Mouse (Mus musculus) embryonic stem cell, embryonic (primary cell): Measurements from ENCODE around the gene Vtn.

Experiments used
- CTCF ChIA-PET, 4 experiments: fragments of 300-600 bp in 2 of 4; fragments of 350-600 bp in 2 of 4; sonication (Branson Sonifier 250); formaldehyde crosslinking; loops; one replicate each; lab custom pipeline; 2022; ENCODE audit warnings: inconsistent platforms in 2 of 4; lab: Charles Lee
- POLR2A ChIA-PET, 4 experiments: fragments of 300-600 bp in 2 of 4; fragments of 350-600 bp in 2 of 4; sonication (Branson Sonifier 250); formaldehyde crosslinking; loops; one replicate each; lab custom pipeline; 2022; ENCODE audit warnings: antibody characterized with exemption in 4 of 4, inconsistent platforms in 1 of 4; lab: Charles Lee

The Vtn gene

DNA sequence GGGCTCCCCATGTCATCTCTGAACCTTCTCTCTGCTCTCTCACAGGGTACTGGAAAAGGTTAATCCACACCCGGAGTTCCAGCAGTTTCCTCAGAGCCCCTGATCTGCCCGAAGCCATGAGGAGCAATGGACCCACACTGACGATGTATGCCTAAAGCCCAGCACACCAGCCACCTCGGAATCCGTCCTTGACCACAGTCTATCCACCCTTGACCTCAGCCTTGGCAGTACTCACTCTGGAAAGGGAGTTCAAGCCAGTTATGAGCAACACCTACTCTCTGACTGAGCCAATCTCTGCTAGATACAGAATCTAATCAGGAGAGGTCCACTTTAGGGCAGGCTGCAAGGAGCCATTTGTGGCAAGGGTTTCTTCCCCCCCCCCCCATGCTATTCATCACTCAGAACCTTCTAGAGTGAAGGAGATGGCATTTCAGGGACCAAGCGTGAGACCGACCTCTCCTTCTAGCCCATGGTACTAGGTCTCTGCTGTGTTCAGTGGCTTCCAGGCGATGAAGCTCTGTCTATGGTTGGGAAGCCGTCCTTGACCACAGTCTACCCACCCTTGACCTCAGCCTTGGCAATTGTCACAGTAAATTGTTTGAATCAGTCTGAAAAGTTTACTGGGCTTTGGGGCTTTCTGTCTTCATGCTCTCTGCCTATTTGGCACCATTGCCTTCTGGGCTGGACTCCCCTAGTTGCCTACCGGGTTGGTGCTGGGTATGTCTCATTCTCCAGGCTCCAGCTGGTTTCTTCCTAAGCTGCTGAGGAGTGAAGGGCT, 27.4 kb upstream of the Vtn start:
- POLR2A ChIA-PET = interaction anchor here in 3 of 4 experiments (0.6 to 1.4 kb wide), 8 partner anchors 11 to 1422 kb away, joined by 3 to 8 read pairs (median 4); no protein-coding TSS in a partner anchor
- CTCF ChIA-PET = interaction anchor here in 3 of 4 experiments (0.6 to 2.3 kb wide), 6 partner anchors 16 to 446 kb away, joined by 3 to 9 read pairs (median 4); no protein-coding TSS in a partner anchor

DNA sequence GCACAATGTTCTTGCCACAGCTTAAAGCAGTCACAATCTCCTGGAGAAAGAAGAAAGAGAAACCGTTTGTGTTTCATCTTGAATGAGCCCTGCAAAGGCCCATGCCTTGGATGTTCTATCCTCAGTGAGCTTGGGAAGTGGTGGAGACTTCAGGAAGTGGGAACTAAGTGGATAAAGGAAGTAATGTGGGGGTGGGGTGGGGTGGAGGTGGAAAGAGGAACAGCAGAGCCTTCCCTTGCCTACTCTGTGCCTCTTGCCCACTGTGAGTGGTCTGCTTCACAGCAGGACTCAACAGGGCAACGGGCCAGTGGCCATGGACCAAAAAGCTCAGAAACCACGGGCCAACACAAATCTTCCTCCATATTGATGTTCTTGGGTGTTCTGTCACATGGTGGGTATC, 23.6 kb upstream of the Vtn start:
- CTCF ChIA-PET = interaction anchor here in 2 of 4 experiments (0.9 to 3.0 kb wide), 2 partner anchors 22 to 76 kb away, joined by 3 to 15 read pairs; no protein-coding TSS in a partner anchor
- POLR2A ChIA-PET = interaction anchor here in 1 of 4 experiments (0.9 to 2.9 kb wide), 7 partner anchors 9 to 417 kb away, joined by 3 to 18 read pairs (median 5); partner anchors contain the start of genes Rpl23a and Slc46a1

DNA sequence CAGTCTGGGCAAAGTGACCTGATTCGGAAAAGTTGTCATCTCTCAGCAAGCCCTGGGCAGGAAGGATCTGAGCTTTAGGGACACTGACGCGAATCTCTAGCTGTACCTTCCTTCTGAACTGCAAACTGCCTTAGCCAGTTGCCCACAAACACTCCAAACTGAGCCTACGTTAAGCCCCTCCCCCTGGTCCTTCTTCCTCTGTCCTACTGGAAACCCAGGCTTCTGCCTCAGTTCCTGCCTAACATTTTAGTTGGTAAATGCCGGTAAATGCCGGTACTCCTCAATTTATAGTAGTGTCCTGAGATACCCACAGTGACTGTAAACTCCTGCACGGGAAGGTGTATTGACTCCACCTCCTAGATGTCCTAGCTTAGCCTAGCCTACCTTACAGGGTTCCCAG, 15.3 kb upstream of the Vtn start:
- POLR2A ChIA-PET = interaction anchor here (0.6 to 2.4 kb wide), 28 partner anchors 9 to 990 kb away, joined by 3 to 13 read pairs (median 3); partner anchors contain the start of genes Sarm1 (in 2 of the 4), Vtn (in 2 of the 4), Git1 (in 1 of the 4) and Ift20 (in 1 of the 4)
- CTCF ChIA-PET = interaction anchor here in 3 of 4 experiments (0.8 to 2.7 kb wide), 11 partner anchors 18 to 535 kb away, joined by 3 to 23 read pairs (median 4); partner anchors contain the start of gene Slc46a1 (in 1 of the 3)

DNA sequence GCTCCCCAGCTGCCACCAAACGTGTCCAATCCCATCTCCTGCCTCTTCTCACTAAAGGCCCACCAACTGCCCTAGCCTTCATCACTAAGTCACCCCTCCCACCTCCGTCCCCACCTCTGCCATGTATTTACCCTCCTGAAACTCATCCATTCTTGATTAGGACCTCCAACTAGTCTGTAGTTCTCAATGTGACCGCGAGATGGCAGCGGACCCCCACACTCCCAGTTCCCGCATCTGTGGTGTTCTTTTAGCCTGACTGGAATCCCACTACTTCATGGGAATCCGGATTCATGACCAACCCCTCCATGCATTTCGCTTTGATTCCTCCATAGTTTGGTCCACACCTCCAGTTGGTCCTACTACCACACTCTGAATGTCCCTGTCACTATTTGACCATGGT, 10.7 kb upstream of the Vtn start:
- ChIA-PET CTCF (interaction anchor here in 3 of 4 experiments (0.5 to 2.4 kb wide), 14 partner anchors 10 to 468 kb away, joined by 3 to 10 read pairs (median 4); partner anchors contain the start of gene Sarm1 (in 2 of the 3)), POLR2A (interaction anchor here in 2 of 4 experiments (0.6 to 2.6 kb wide), 7 partner anchors 9 to 144 kb away, joined by 3 to 12 read pairs (median 5); partner anchors contain the start of genes Poldip2 (in 2 of the 2), Tmem199 (in 2 of the 2) and Sarm1 (in 1 of the 2))

DNA sequence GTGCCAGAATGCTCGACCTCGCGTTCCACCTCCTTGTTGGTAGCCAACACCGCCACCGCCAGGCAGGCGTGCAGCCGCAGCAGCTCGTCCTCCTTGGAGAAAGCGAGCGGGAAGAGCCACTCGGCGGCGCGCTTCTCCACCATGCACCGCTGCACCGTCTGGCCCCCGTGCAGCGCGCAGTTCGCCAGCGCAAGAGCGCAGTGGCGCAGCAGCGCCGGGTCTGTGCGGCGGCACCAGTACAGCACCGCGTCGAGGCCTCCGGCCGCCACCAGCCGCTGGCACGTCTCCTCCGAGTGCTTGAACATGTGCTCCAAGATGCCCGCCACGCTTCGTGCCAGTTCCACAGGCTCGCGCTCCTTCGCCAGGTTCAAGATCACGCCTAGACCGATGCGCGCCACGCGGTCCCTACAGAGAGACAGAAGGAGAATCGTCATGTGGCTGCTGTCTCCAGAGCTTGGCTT, 8.1 kb upstream of the Vtn start:
- ChIA-PET POLR2A (interaction anchor here in 2 of 4 experiments (1.1 to 2.2 kb wide), 4 partner anchors 10 to 25 kb away, joined by 3 to 8 read pairs (median 3); partner anchors contain the start of genes Poldip2 (in 1 of the 2), Slc46a1 (in 1 of the 2) and Tmem199 (in 1 of the 2)), CTCF (interaction anchor here in 3 of 4 experiments (0.6 to 2.3 kb wide), 8 partner anchors 10 to 138 kb away, joined by 3 to 9 read pairs (median 3); no protein-coding TSS in a partner anchor)

GRCm38 (mm10) chr11:78495904-78496303, 3.0 kb upstream of the Vtn start:
- ChIA-PET POLR2A (interaction anchor here in 3 of 4 experiments (0.6 to 2.9 kb wide), 8 partner anchors 8 to 317 kb away, joined by 3 to 46 read pairs (median 3); partner anchors contain the start of genes Poldip2 (in 2 of the 3) and Tmem199 (in 2 of the 3)), CTCF (no interaction called here)

- ChIA-PET CTCF (interaction anchor here in 3 of 4 experiments (0.7 to 3.2 kb wide), 15 partner anchors 9 to 238 kb away, joined by 3 to 13 read pairs (median 5); partner anchors contain the start of gene Slc13a2 (in 1 of the 3)), POLR2A (interaction anchor here (0.6 to 4.4 kb wide), 41 partner anchors 9 to 1150 kb away, joined by 3 to 46 read pairs (median 5); partner anchors contain the start of genes Ift20 (in 3 of the 4), Poldip2 (in 3 of the 4), Tmem199 (in 3 of the 4) and Tnfaip1 (in 3 of the 4))
Observed at GRCm38 (mm10) chr11:78497071-78497541, 1.8 kb upstream of the Vtn start.

- ChIA-PET POLR2A (interaction anchor here in 3 of 4 experiments (0.7 to 4.4 kb wide), 49 partner anchors 10 to 1149 kb away, joined by 3 to 46 read pairs (median 5); partner anchors contain the start of genes Ift20 (in 3 of the 3), Poldip2 (in 3 of the 3), Tmem199 (in 3 of the 3) and Tnfaip1 (in 3 of the 3)), CTCF (interaction anchor here in 3 of 4 experiments (0.7 to 3.2 kb wide), 17 partner anchors 10 to 238 kb away, joined by 3 to 13 read pairs (median 5); partner anchors contain the start of gene Slc13a2 (in 1 of the 3))
Observed at GRCm38 (mm10) chr11:78497544-78498522, 1.1 kb upstream of the Vtn start, which contains the start of gene Sarm1. Sarm1 (minus strand) TSS chr11:78497754.

DNA sequence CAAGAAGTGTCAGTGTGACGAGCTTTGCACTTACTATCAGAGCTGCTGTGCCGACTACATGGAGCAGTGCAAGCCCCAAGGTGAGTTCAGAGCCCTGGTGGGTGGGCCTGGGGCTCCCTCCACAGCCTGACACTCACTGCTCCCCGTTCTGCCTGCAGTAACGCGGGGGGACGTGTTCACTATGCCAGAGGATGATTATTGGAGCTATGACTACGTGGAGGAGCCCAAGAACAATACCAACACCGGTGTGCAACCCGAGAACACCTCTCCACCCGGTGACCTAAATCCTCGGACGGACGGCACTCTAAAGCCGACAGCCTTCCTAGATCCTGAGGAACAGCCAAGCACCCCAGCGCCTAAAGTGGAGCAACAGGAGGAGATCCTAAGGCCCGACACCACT, 652 bp downstream of the Vtn start:
- POLR2A ChIA-PET = interaction anchor here in 2 of 4 experiments (0.7 to 4.4 kb wide), 10 partner anchors 9 to 141 kb away, joined by 3 to 27 read pairs (median 9); partner anchors contain the start of genes Poldip2 (in 2 of the 2), Tmem199 (in 2 of the 2), Ift20 (in 1 of the 2) and Tnfaip1 (in 1 of the 2)

GRCm38 (mm10) chr11:78500623-78501202, 1.8 kb downstream of the Vtn start:
- POLR2A ChIA-PET = interaction anchor here in 3 of 4 experiments (0.9 to 4.4 kb wide), 7 partner anchors 10 to 46 kb away, joined by 3 to 27 read pairs (median 4); partner anchors contain the start of genes Poldip2 (in 3 of the 3), Tmem199 (in 3 of the 3), Ift20 (in 1 of the 3) and Tnfaip1 (in 1 of the 3)

More for the DNA sequence above, 652 bp downstream of the Vtn start:
- CTCF ChIA-PET = interaction anchor here in 3 of 4 experiments (0.5 to 3.2 kb wide), 7 partner anchors 16 to 151 kb away, joined by 3 to 13 read pairs (median 4); no protein-coding TSS in a partner anchor

DNA sequence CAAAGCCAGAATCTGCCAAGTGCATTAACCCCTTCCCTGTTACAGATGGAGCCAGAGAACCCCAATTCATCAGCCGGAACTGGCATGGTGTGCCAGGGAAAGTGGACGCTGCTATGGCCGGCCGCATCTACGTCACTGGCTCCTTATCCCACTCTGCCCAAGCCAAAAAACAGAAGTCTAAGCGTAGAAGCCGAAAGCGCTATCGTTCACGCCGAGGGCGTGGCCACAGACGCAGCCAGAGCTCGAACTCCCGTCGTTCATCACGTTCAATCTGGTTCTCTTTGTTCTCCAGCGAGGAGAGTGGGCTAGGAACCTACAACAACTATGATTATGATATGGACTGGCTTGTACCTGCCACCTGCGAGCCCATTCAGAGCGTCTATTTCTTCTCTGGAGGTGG, 2.6 kb downstream of the Vtn start:
- CTCF ChIA-PET = interaction anchor here in 1 of 4 experiments (1.5 kb wide), 1 partner anchor 11 kb away, joined by 3 read pairs; no protein-coding TSS in a partner anchor
- POLR2A ChIA-PET = interaction anchor here in 2 of 4 experiments (1.1 to 4.4 kb wide), 4 partner anchors 10 to 34 kb away, joined by 3 to 27 read pairs (median 14); partner anchors contain the start of genes Poldip2 (in 2 of the 2), Tmem199 (in 2 of the 2), Ift20 (in 1 of the 2) and Tnfaip1 (in 1 of the 2)

More at GRCm38 (mm10) chr11:78500623-78501202, 1.8 kb downstream of the Vtn start:
- CTCF ChIA-PET = interaction anchor here in 2 of 4 experiments (0.6 to 1.5 kb wide), 2 partner anchors 10 to 826 kb away, joined by 3 read pairs; no protein-coding TSS in a partner anchor

DNA sequence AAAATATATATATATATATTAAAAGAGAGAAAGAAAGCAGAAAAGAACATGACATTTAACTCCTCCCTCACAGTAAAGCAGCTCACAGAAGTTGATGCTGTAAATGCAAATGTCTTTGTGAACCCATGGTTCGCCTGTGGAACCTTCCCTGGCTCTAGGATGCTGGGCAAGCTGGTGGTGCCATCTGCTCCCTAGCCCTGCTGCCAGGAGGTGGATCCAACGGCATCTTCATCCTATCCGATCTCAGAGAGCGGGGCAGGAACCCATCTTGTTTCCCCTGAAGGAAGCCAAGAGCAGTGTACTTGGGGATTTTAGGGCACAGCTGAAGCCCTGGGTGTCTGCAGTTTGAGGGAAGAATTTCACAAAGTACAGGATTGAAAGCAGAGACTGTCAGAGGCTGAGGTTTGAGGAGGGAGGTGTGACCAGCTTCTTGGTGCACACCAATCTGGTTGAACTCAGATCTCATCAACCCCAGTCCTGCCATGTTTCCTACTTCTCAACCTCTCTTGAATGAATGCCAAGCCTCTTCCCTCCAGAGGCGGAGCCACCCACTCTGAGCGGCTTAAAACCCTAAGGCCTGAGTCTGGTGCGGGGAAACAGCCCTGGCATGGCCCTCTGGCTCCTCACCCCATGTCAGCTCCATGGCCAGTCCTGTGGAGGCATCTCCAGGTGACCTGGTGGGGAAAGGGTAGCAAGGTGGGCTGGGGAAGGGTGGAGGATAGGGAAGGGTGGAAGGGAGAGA, 4.2 kb downstream of the Vtn start, which contains the start of gene Sebox:
TSS of gene Sebox (plus strand) at position 539 of the 742 bp plus-strand sequence.
- ChIA-PET POLR2A (interaction anchor here in 3 of 4 experiments (0.7 to 2.1 kb wide), 8 partner anchors 9 to 1295 kb away, joined by 3 to 8 read pairs (median 4); partner anchors contain the start of genes Poldip2 (in 2 of the 3), Tmem199 (in 2 of the 3), Ift20 (in 1 of the 3) and Slc46a1 (in 1 of the 3)), CTCF (interaction anchor here in 1 of 4 experiments (0.5 kb wide), 1 partner anchor 13 kb away, joined by 3 read pairs; no protein-coding TSS in a partner anchor)

DNA sequence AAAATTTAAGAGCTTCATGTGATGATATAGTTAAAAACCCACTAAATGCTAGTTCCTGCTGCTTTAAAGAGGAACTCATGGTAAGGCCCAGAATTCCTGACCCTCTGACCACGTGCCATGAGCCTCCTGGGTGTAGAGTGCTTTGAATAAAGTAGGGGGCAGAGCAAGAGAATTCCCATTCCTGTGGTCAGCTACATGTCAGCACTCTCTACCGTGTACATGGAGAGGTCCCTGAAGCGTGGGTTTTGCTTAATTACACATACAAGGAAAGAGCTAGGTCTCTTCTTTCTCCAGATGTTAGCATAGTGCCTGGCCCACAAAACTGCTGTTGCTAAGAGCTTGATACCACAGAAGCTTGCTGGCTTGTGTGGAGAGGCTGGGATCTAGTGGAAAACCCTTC, 6.5 kb downstream of the Vtn start:
- POLR2A ChIA-PET = interaction anchor here in 3 of 4 experiments (0.6 to 1.3 kb wide), 9 partner anchors 14 to 49 kb away, joined by 3 to 7 read pairs (median 3); partner anchors contain the start of genes Ift20 (in 2 of the 3), Tnfaip1 (in 2 of the 3) and Slc46a1 (in 1 of the 3)
- CTCF ChIA-PET = interaction anchor here in 2 of 4 experiments (0.7 to 1.1 kb wide), 3 partner anchors 17 to 145 kb away, joined by 3 to 4 read pairs (median 4); no protein-coding TSS in a partner anchor

DNA sequence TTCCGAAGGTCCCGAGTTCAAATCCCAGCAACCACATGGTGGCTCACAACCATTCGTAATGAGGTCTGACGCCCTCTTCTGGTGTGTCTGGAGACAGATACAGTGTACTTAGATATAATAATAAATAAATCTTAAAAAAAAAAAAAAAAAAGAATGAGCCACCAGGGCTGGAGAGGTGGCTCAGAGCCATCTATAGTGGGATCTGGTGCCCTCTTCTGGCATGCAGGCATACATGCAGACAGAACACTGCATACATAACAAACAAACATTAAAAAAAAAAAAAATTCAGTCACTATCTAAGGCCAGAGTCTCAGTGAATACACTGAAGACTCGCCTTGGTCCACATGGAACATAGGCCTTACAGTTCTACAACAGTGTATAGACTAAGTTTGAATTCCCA, 10.3 kb downstream of the Vtn start:
- CTCF ChIA-PET = interaction anchor here in 2 of 4 experiments (1.6 to 1.9 kb wide), 2 partner anchors 12 to 53 kb away, joined by 5 to 7 read pairs; partner anchors contain the start of gene Sarm1 (in 1 of the 2)
- POLR2A ChIA-PET = interaction anchor here in 3 of 4 experiments (0.6 to 3.6 kb wide), 6 partner anchors 11 to 143 kb away, joined by 3 to 19 read pairs (median 5); partner anchors contain the start of genes Ift20 (in 1 of the 3), Sarm1 (in 1 of the 3), Tnfaip1 (in 1 of the 3) and Vtn (in 1 of the 3)
